Mouse (Mus musculus): Measurements from ENCODE around the gene Chp2. TPM values are rescaled to one million over a fixed set of nuclear protein-coding genes. Genes with fewer than 3 reads are reported as not detected.

Chp2 gene
- polyA plus RNA-seq, 1 experiment: 1.6 TPM

GRCm38 (mm10) chr7:122191097-122191496 lies 28.2 kb upstream of the Chp2 start:
- H3K27ac ChIP-seq (ENCODE audit: insufficient read depth, low read depth, low read length): no peak overlapping the region
- no peaks in the 10 kb centered on the region for H3K36me3 ChIP-seq (ENCODE audit: control insufficient read depth, insufficient read depth, low read length)
- TF ChIP-seq CTCF (conservative IDR thresholded peaks at IDR 0.05; ENCODE audit: insufficient read depth, insufficient read length, low read depth, low read length) (no peak), POLR2A (IDR thresholded peaks at IDR 0.05; ENCODE audit: low read depth, low read length) (no peak)
- H3K4me1 ChIP-seq (ENCODE audit: control insufficient read depth, insufficient read depth, low read length): no peaks in the 10 kb centered on the region
- H3K27me3 ChIP-seq (replicated peaks; ENCODE audit: control insufficient read depth, insufficient read depth, low read length): no peaks in the 10 kb centered on the region
- no peak overlapping the region for H3K4me3 ChIP-seq (ENCODE audit: insufficient read depth, low read depth, low read length)
- DNase-seq: no peak
- WGBS: 71% methylated on average over 10 of the region's 10 CpGs

GRCm38 (mm10) chr7:122193919-122194318 lies 25.4 kb upstream of the Chp2 start:
- H3K27me3 ChIP-seq (replicated peaks; ENCODE audit: control insufficient read depth, insufficient read depth, low read length): no peaks in the 10 kb centered on the region
- H3K4me3 ChIP-seq (ENCODE audit: insufficient read depth, low read depth, low read length): no peak overlapping the region
- no peaks in the 10 kb centered on the region for H3K36me3 ChIP-seq (ENCODE audit: control insufficient read depth, insufficient read depth, low read length)
- peak; percentile 30 for DNase-seq
- no peak for TF ChIP-seq POLR2A (IDR thresholded peaks at IDR 0.05; ENCODE audit: low read depth, low read length)
- TF ChIP-seq CTCF (conservative IDR thresholded peaks at IDR 0.05; ENCODE audit: insufficient read depth, insufficient read length, low read depth, low read length): no peak
- no peaks in the 10 kb centered on the region for H3K4me1 ChIP-seq (ENCODE audit: control insufficient read depth, insufficient read depth, low read length)
- no peak overlapping the region for H3K27ac ChIP-seq (ENCODE audit: insufficient read depth, low read depth, low read length)

- H3K4me3 ChIP-seq (ENCODE audit: insufficient read depth, low read depth, low read length): no peak overlapping the region
- H3K27ac ChIP-seq (ENCODE audit: insufficient read depth, low read depth, low read length): no peak overlapping the region
- no peaks in the 10 kb centered on the region for H3K36me3 ChIP-seq (ENCODE audit: control insufficient read depth, insufficient read depth, low read length)
- TF ChIP-seq POLR2A (IDR thresholded peaks at IDR 0.05; ENCODE audit: low read depth, low read length) (no peak), CTCF (conservative IDR thresholded peaks at IDR 0.05; ENCODE audit: insufficient read depth, insufficient read length, low read depth, low read length) (no peak)
- H3K4me1 ChIP-seq (ENCODE audit: control insufficient read depth, insufficient read depth, low read length): no peaks in the 10 kb centered on the region
- 46% methylated on average over 9 of the region's 9 CpGs for WGBS
- DNase-seq: peak; percentile 71
- no peaks in the 10 kb centered on the region for H3K27me3 ChIP-seq (replicated peaks; ENCODE audit: control insufficient read depth, insufficient read depth, low read length)
These were observed 22.5 kb upstream of the Chp2 start for GRCm38 (mm10) chr7:122196771-122197170.

GRCm38 (mm10) chr7:122197306-122197705 lies 22.0 kb upstream of the Chp2 start:
- 27% methylated on average over 4 of the region's 4 CpGs for WGBS
- Histone ChIP-seq H3K4me3 (ENCODE audit: insufficient read depth, low read depth, low read length) (no peak overlapping the region), H3K4me1 (ENCODE audit: control insufficient read depth, insufficient read depth, low read length) (no peaks in the 10 kb centered on the region), H3K27ac (ENCODE audit: insufficient read depth, low read depth, low read length) (no peak overlapping the region), H3K27me3 (replicated peaks; ENCODE audit: control insufficient read depth, insufficient read depth, low read length) (no peaks in the 10 kb centered on the region), H3K36me3 (ENCODE audit: control insufficient read depth, insufficient read depth, low read length) (no peaks in the 10 kb centered on the region)
- TF ChIP-seq CTCF (conservative IDR thresholded peaks at IDR 0.05; ENCODE audit: insufficient read depth, insufficient read length, low read depth, low read length) (peak; percentile 40; the same call in 1 of the 2 replicates), POLR2A (IDR thresholded peaks at IDR 0.05; ENCODE audit: low read depth, low read length) (no peak)
- DNase-seq: peak; percentile 75

- 18% methylated on average over 5 of the region's 5 CpGs for WGBS
- no peak overlapping the region for H3K27ac ChIP-seq (ENCODE audit: insufficient read depth, low read depth, low read length)
- peak; percentile 55 for DNase-seq
- TF ChIP-seq POLR2A (IDR thresholded peaks at IDR 0.05; ENCODE audit: low read depth, low read length) (no peak), CTCF (conservative IDR thresholded peaks at IDR 0.05; ENCODE audit: insufficient read depth, insufficient read length, low read depth, low read length) (peak; percentile 32)
- no peak overlapping the region for H3K4me3 ChIP-seq (ENCODE audit: insufficient read depth, low read depth, low read length)
- H3K4me1 ChIP-seq (ENCODE audit: control insufficient read depth, insufficient read depth, low read length): no peaks in the 10 kb centered on the region
- no peaks in the 10 kb centered on the region for H3K36me3 ChIP-seq (ENCODE audit: control insufficient read depth, insufficient read depth, low read length)
- H3K27me3 ChIP-seq (replicated peaks; ENCODE audit: control insufficient read depth, insufficient read depth, low read length): no peaks in the 10 kb centered on the region
These were observed 20.0 kb upstream of the Chp2 start for GRCm38 (mm10) chr7:122199296-122199695.

- TF ChIP-seq POLR2A (IDR thresholded peaks at IDR 0.05; ENCODE audit: low read depth, low read length) (no peak), CTCF (conservative IDR thresholded peaks at IDR 0.05; ENCODE audit: insufficient read depth, insufficient read length, low read depth, low read length) (no peak)
- 27% methylated on average over 2 of the region's 2 CpGs for WGBS
- Histone ChIP-seq H3K36me3 (ENCODE audit: control insufficient read depth, insufficient read depth, low read length) (no peaks in the 10 kb centered on the region), H3K4me3 (ENCODE audit: insufficient read depth, low read depth, low read length) (no peak overlapping the region), H3K4me1 (ENCODE audit: control insufficient read depth, insufficient read depth, low read length) (no peaks in the 10 kb centered on the region), H3K27me3 (replicated peaks; ENCODE audit: control insufficient read depth, insufficient read depth, low read length) (no peaks in the 10 kb centered on the region), H3K27ac (ENCODE audit: insufficient read depth, low read depth, low read length) (no peak overlapping the region)
- DNase-seq: no peak
These were observed 15.4 kb upstream of the Chp2 start for GRCm38 (mm10) chr7:122203936-122204335.

GRCm38 (mm10) chr7:122206121-122206520 lies 13.2 kb upstream of the Chp2 start:
- 74% methylated on average over 2 of the region's 2 CpGs for WGBS

More at GRCm38 (mm10) chr7:122206121-122206520, 13.2 kb upstream of the Chp2 start:
- no peak overlapping the region for H3K4me3 ChIP-seq (ENCODE audit: insufficient read depth, low read depth, low read length)
- no peak overlapping the region for H3K27ac ChIP-seq (ENCODE audit: insufficient read depth, low read depth, low read length)
- DNase-seq: no peak
- TF ChIP-seq CTCF (conservative IDR thresholded peaks at IDR 0.05; ENCODE audit: insufficient read depth, insufficient read length, low read depth, low read length) (no peak), POLR2A (IDR thresholded peaks at IDR 0.05; ENCODE audit: low read depth, low read length) (no peak)
- no peaks in the 10 kb centered on the region for H3K36me3 ChIP-seq (ENCODE audit: control insufficient read depth, insufficient read depth, low read length)
- H3K4me1 ChIP-seq (ENCODE audit: control insufficient read depth, insufficient read depth, low read length): no peaks in the 10 kb centered on the region
- no peaks in the 10 kb centered on the region for H3K27me3 ChIP-seq (replicated peaks; ENCODE audit: control insufficient read depth, insufficient read depth, low read length)
